Mouse (Mus musculus) gastrocnemius, adult 18-20 months (tissue): ENCODE results near the gene Nme9. TPM values are rescaled to one million over a fixed set of nuclear protein-coding genes. Genes with fewer than 3 reads are reported as not detected.

Source experiments
- DNase-seq: peaks from one replicate; pipeline ENCODE4 v3.0.0; 2021; ENCODE audit warnings: low spot score
- long read RNA-seq, 2 experiments: library from polyadenylated mRNA; stranded (forward); transcript quantifications; one replicate each; pipeline ENCODE4 v2.0.0; 2021
- total RNA-seq, 2 experiments: library from RNA; stranded (reverse); gene quantifications; 2 replicates each; pipeline ENCODE4 v1.2.3; 2021

The Nme9 gene
- not detected for total RNA-seq
- long read RNA-seq, experiment 1: 0 reads
- long read RNA-seq, experiment 2: 0 reads

DNA sequence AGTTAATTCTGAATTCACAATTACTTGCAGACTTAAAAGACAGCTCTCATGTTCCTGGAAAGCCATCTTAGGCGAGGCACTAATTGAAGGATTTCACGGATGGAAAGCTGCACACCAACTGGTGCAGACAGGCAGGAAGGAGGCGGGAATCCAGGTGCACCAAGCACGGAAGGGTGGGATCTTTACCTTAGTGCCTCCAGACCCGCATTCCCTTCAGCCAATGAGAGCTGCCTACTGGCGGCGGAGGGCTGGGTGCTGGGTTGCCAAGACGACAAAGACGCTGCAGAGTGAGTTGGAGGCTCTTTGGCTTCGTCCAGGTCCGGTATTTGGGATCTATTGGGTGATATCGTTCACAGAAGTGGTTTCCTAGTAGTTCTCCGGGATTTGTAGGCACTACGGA is at the start of gene Nme9:
Nme9 (plus strand) TSS at position 315 of the 400 bp plus-strand sequence.
- DNase-seq: no peak

DNA sequence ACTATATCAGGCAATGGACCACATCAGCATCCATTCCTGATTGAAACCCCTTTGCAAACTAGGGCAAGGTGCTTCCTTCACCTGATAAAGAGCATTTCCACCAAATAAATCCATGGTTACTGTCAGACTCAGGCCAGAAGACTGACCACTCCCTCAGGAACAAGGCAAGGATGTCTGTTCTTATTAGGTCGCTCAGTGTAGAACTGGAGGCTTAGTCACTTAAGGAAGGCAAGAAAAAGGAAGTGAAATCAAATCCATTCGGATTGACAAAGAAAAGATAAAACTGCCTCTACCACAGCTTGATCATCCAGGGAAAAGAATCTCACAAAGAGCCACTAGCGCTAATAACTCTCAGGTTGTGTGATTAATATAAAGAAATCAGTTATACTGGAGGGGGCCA is 42.0 kb upstream of the Nme9 start:
- DNase-seq: no peak

DNA sequence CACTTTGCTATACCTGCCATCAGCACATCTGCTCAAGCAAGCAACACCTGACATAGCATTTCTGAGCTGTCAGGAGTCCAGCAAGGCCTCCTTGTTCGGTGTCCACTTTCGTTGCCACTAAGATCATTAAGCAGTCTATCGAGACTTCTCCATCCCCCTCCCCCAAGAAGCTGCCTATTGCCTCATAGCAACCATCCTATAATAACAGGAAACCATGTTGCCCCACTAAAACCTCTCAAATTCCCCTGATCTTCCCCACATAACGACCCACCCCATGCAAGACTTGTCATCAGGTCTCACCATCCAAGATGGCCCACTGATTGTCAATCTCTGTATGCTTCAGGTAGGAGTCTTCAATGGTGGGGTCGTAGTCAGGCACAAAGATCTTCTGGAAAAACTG is 40.2 kb upstream of the Nme9 start:
- no peak for DNase-seq

DNA sequence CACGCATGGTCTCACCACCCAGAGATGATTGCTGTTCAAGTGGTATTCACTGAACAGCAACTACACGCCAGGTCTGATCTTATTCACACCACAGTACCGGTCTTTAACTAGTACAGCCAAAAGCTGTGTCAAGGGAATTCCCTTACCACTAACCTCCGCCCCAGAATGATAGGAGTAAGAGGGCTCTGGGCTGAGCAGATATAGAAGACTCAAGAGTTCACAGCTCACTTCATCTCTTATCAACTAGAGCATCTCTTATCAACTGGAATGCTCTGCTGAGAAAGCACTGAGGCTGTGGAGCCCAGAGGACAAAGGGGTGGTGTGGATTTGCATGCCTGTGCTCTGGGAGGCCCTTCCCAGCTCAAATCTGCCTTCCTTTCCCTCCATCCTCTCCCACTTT is 39.5 kb upstream of the Nme9 start:
- DNase-seq: no peak

DNA sequence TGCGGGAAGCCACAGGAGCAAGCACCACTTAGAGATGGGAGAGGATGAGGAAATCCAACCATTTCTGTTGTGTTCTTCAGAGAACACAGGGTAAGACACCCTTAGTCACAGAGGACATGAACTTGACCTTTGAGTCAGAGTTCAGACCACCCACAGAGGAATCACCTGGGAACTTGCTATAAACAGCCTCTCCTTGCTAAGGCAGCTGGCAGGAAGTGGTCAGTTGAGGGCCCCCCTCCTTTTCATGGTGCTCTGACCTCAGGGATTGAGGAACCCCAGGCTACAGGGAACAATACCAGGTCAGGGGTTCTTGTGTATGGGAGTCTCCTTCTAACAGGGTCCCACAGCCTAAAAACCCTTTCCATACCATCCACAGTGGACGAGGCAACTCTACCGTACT is 34.5 kb upstream of the Nme9 start:
- no peak for DNase-seq

DNA sequence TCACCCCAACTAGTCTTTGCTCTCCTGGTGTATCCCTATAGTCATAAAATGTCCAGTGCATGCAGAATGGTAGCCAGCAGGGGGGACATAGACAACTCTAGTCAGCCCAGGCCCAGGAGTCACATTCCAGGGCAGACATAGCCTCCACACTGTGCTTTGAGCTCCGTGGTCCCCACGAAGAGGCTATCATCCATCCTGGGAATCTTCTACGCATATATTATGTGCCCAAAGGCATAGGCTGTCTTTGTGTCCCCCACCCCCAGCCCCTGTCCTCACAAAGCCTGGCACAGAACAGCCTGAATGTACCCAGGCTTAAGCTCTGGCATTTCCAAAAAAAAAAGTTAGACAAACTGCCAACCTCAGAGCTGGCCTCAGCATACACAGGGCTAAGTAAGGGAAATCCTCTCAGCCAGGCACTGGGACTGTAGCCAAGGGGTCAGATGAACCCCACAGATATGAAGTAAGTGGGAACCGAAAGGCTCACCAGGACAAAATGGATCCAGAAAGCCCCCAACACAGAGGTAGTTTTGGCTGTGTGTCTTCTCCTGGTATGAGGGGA is 33.9 kb upstream of the Nme9 start:
- peak; percentile 27 for DNase-seq

DNA sequence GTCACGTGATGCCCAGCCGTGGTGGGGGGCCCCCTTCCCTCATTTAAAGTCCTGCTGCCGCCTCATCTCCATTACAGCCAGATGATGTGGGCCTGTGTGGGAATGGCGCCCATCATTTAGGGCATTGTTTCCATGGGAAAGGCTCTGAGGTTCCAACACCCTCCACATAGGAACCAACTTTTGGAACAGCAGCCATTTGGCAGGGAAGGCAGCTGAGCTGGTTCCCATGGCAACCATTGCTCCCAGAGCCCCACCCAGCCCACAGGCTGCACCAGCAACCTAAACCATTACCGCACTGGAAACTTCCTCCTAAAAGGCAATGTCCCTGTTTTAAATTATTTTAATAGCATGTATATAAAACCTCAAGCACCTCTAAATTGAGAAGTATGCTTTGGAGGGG is 32.9 kb upstream of the Nme9 start:
- no peak for DNase-seq

DNA sequence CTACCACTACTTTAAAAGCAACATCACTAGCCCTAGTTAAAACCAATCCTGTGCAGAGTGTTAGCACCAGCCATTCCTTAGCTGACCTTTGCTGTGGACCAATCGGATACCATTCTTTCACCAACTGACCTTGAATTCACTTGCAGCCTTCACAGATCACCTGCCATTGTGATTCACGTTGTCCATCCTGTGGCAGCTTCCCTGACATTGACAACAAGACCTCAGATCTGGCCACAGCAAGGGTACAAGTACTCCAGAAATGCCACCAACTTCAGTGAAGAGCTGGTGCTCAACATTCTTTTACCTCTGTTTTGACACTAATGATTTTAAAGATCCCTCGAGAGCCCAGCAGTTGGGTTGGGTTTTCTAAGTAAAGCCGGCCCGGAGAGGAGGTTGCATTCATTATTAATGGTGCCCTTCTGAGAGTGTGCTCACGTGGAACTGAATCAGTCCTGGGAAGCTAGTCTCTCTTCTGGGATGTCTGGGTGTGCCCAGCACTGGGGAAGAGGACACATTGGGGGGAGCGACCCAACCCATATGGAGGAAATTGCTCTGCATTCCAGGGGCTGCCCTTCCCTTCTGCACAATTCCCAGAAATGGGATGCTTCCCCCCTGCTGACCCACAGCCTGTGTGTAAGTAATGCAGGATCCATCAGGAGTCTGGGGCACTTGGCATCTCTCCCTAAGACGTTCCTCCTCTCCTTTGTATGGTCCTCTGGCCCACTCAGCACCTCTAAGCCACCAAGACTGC is 31.1 kb upstream of the Nme9 start:
- DNase-seq: no peak

DNA sequence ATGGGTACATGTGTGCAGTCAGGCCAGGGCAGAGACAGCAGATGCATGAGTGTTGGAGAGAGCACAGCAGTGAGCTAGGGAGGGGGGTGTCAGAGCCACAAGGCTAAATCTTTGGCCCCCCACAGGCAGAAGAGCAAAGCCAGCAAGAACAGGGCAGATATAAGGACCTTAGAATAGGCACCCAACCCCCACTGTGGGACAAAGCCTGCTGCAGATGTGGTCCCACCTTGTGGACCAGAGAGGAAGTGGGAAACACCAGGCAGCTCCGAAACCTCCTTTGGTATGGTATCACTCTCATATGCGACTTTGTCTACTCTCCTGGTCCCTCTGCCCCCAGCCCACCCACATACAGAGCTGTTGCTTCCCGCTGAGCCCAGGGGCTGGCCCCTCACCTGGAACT is 29.4 kb upstream of the Nme9 start:
- no peak for DNase-seq

DNA sequence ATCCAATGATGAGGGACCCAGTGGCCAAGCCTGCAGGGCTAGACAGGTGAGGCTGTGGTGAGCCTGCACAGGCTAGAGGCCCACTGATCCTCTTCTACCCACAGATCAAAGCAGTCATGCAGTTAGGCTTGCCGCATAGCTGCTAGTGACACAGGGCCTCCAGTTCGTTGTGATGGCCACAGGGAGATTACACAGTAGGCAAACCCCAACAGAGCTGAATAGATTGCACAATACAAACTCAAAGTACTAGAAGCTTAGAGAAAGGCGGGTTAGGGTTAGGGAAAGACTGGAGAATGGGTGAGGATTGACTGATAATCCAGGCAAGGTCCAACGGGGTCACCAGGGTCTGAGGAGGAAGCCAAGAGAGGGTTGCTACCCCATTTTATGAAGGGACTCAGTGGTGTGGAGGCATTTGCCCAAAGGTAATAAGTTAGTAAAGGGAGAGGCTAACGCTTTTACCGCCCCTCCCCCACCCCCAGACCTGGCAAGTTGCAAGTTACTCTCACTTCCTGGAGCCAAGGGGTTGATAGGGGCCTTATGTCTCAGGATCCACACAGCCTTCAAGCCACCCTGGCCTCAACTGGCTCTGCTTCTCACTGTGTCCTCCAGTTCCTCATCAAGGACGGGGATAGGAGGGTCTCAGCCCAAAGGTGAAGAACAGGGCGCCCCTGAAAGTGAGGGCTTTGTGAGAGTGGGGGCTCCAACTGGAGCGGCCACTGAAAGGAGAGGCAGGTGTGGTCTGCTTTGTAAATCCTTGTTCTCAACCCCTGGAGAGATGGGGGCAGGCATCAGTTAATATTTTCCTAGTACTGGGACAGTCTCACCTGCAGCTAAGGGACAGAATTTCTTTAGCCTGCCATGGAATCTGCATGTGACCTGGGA is 27.3 kb upstream of the Nme9 start:
- no peak for DNase-seq

DNA sequence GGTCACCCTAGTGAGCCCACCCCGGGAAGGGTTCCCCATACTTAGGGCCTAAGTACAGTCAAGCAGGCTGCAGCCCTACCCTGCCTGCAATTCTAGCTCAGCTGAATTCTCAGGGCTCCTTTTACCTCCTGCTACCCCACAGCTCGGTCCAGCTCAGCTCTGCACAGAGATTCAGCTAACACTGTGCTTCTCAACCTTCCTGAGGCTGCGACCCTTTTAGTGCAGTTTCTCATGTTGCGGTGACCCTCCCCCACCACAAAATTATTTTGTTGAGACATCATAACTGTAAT is 26.8 kb upstream of the Nme9 start:
- no peak for DNase-seq

DNA sequence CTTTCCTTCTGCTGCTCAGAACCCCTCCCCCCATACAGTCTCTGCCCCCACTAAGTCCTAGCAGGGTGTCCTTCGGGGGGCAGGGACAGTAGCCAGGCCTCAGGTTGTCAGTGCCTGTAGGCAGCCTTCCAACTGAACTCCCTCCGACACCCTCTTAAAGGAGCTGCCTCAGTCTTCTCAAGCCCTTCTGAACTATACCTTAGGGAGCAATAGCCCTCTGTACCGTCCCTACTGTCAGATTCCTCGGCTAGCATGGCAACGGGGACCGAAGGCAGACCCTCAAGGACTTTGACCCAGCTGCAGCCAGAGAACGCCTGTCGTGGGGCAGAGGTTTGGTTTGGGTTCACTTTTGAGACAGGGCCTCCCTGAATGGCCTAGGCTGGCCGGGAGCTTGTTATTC is 26.0 kb upstream of the Nme9 start:
- DNase-seq: no peak

DNA sequence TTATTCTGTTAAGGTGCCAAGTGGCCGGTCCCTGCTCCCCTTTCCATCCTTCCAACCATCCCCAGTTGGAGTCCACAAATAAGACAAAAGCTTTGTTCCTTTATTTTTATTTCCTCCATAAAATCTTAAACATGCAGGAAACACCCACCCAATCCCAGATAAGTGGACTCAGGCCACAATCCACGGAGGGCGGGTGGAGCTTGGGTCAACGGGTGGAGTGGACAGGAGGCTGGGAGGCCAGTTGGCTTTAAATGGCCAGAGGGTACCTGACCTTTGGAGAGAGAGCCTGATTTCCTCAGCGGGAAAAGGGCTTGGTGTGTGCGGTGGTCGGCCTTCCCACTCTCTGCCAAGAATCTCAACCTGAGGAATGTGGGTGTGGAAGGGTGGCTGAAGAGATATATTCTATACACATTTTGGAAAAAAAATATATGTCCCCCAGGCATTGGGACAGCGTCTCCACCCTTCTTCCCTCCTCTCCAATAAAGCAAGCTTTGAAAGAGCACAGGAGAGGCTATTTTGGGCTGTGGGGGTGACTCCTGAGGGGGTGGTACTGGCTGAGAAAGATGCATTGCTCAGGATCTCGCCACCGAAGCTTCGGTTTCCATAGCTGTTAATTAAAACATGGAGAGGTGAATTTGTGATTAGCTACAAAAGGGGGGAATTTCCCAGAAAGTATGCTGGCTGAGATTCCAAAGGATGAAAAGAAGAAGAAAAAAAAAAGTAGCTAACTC is 22.5 kb upstream of the Nme9 start:
- DNase-seq: no peak

DNA sequence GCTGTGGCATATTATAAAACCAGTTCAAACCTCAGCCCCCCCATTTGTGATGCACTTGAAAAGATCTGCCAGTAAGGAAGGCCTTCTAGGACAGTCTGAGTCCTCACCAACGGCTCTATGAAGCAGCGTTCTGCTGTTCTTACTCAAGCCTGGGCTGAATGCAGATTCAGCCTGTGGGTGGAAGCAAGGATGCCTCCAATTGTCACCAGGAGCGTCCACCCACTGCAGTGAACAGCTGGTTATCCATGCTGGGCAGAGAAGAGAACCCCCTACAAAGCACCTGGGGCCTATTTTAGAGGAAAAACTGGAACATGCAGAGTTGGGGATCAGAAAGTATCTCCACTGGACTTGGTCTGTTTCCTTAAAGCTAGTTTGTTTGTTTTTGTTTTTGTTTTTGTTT is 21.4 kb upstream of the Nme9 start:
- DNase-seq: no peak

DNA sequence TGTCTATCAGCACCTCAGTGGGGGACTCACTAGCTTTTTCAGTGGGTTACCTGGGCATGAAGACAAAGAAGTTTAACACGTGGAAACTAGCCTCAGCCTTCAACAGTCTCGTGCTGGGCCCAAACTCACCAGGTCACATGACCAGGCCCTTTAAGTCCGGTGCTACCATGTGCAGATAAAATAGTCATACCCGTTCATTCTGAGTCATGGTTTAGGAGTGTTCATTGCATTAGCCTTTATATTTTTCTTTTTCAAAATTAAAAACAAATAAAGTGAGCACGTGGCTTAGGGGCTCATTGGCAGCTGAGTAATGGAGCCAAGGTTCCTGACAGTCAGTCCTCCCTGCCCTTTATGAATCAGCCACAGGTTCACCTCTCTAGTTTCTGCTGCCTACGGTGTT is 20.5 kb upstream of the Nme9 start:
- no peak for DNase-seq

DNA sequence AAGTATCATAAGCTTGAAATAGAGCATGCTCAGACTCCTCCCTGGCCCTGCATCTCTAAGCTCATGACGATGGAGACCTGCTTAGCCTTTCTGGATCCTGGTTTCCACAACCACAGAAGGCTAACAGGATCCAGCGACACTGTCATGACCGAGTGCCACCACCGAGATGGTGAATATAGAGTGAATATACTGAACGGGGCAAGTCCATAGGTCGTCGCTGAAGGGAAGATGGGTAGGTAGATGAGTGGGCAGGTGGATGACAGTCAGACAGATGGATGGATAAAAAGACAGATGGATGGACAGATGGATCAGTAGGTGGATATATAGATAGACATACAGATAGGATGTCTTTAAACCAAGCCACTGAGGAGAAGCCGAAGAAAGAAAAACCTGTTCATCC is 19.9 kb upstream of the Nme9 start:
- no peak for DNase-seq

DNA sequence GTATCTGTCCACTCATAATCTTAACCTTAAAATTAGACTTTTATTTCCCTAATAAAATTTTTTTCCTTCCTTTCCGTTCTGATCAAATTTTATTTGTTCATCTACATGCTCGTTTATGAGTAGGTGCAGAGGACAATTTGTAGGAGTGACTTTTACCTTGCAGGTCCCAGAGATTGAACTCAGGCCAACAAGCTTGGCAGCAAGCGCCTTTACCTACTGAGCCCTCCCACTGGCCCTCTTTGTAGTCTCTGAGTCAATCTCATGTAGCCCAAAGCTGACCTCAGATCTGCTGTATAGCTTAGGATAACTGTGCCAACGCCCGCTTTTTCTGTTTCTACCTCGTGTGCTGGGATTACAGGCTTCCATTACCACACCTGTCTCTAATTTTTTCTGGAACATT is 19.3 kb upstream of the Nme9 start:
- no peak for DNase-seq

DNA sequence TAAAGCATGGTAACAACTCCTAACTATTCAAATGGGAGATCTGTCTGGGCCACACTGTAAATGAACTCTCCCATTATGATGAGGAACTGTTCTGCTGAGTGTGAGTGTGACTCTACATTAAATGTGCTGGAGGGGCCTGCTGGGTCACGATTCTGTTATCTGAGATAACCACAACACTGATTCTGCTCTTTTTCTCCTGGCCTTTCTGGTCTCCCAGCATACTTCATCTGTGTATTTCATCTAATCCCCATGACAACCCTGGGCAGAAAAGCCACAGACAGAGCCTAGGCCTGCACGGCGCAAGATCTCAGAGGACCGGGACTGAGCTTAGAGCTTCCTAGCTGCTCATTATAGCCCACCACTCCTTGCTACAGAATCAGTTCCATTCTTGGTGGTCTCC is 18.8 kb upstream of the Nme9 start:
- no peak for DNase-seq

DNA sequence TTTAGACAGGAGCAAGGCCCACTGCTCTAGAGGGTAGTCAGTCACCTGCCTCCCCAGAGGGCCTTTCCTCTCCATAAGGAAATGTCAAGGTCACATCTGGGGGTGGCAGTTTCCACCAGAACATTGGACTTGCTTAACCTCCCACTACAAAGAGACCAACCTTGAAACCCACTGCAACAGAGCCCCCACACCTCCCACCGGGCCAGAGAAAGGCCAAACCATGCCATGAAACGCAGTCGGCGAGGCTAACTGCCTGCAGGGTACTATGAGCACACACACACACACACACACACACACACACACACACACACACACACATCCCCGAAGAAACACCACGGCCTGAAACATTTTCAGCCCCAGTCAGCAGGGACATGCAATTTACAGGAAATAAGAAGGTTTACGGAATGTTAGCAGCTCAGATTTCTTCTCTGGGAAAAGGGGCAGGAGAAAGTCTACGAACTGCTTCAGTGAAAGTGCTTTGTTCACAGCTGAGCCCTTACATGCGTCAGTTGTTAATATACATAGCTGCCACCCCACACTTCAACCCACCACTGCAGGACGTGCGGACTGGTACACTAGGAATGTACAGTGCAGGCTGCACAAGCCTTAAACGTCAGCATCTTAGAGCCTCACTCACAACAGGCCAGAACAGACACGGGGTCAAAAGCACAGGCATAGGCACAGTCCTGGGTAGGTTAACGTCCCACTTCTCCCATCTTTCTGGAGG is 16.2 kb upstream of the Nme9 start:
- DNase-seq: no peak

DNA sequence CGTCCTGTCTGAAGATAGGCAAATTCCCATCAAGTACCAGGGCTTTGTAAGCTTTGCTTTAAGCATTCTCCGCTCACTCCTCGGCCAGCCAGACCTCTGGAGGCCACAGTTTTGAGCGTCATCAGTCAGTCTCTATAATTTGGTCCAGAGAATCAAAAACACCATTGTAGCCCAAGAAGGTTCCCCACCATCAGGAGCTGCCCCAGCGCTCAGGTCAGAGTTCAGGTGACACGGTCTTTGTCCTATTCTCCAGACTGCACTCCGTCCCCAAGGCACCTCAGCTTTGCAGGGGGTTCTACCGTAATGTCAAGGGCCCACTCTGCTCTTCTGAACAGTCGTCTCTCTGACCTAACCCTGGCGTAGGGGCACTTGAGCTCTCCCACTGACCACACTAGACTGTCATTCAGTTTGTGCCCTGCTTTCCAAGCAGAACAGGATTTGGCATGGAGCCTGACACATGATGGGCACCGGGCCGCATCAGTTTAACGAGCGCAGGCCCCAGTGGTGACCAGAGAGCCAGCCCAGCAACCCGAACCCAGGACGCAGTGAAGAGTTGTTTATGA is 15.6 kb upstream of the Nme9 start:
- DNase-seq: peak; percentile 53
